Mouse (Mus musculus): Measurements from ENCODE around the gene Dysf.

DNA sequence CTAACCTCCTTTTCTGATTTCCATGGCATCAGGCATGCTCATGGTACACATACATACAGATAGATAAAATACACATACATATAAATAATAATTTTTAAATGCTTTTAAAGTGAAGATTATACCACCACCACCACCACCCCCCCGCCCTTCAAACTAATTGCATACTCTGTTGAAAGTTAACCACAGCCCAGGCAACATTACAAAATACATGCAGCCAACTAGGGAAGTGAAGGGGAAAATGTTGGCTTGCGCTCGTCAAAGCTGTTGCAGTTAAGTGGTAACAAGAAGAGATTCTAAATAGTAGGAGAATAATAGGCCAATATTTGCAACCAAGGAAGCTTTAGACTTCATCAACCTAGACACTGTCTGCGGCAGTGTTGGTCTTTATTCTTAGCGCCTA, 20.7 kb upstream of the Dysf start:
- TF ChIP-seq CTCF (IDR thresholded peaks at IDR 0.05; ENCODE audit: insufficient read depth, low read length): no peak
- TF ChIP-seq POLR2A (IDR thresholded peaks at IDR 0.05; ENCODE audit: borderline replicate concordance, extremely low read depth, low read depth, low read length): no peak
